Mouse (Mus musculus): ENCODE results near the gene Megf11.

Megf11 gene

DNA sequence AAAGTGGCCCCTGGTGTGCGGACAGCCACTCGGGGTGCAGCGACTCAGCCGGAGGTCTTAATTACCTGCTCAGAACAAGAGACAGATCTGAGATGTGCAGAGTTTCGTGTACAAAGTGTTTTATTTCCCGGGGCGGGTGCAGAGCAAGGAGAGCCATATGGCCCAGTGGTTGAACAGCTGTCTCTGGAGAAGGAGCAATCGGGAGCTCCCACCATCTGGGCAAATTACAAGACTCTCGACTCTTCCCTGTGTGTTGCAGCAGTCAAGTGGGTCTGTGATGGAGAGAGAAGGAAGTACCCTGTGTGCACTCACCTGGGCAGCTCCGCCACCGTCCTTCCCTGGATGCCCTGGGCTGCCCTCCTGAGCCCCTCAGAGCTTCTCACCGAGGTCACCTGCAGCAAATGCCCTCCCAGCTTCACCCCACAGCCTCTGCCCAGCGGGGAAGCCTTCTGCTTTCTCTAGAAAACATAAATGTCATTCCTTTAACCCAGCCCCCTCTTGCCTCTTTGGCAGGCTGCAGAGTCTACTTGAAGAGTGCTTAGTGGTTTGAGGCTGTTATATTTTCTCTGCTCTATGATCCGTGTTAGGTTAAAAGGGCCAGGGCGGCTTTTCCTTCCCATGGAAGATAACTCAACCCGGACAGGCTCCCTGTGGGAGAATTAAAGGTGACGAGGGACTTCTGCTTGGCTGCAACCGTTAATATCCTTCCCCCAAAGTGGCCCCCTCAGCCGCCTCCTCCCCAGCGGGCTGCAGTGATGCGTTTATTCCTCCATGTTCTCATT, 138.0 kb downstream of the Megf11 start:
- DNase-seq: no peak

DNA sequence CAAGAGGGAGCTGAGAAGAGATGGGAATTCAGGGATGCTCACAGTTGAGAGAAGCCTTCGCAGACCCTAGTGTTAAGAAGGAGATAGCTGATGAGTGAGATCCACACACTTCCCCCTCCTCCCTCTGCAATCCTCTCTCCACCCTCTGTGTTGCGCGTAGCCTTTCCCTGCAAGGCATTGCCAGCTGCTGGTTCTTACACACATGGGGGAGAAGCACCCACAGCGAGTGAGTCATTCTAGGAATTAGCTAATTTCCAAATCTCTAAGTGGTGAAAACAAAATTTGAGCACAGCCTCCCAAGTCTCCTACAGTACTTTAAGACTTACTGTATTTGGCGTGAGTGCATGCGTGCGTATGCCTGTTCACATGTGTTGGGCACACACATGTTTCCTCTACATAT, 142.6 kb downstream of the Megf11 start:
- no peak for DNase-seq

DNA sequence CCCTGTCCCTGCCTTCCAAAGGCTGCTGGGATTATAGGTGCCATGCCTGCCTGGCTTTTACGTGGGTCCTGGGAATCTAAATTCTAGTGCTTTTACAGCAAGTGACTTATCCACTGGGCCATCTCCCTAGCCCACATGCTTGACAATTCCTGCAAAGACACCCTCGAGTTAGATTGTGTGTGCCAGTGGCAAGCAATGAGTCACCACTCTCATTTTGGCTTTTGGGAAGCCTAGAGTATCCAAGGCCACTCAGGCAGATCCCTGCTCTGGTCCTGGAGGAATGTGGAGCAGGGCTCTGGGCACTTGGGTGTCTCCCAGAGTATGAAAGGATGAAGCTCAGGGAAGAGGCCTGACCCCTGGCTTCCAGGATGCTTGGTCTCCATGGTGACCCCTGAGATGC, 143.2 kb downstream of the Megf11 start:
- no peak for DNase-seq

DNA sequence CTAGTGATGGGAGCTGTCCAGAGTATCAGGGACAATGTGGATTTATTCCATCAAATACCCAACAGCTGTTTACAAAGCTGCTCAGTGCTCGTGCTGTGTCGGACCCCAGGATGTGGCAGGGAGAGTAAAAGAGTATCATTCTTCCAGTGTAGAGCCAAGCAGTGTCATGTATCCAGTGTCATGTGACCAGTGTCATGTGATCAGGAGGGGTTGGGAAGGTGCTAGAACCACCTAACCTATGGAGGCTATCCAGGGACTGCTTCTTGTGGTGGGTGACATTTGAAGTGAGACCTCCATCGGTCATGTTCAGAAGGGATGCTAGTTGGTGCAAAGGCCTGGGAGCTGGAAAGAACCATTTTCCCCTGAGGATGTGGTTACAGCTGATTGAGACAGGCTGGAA, 146.5 kb downstream of the Megf11 start:
- no peak for DNase-seq

DNA sequence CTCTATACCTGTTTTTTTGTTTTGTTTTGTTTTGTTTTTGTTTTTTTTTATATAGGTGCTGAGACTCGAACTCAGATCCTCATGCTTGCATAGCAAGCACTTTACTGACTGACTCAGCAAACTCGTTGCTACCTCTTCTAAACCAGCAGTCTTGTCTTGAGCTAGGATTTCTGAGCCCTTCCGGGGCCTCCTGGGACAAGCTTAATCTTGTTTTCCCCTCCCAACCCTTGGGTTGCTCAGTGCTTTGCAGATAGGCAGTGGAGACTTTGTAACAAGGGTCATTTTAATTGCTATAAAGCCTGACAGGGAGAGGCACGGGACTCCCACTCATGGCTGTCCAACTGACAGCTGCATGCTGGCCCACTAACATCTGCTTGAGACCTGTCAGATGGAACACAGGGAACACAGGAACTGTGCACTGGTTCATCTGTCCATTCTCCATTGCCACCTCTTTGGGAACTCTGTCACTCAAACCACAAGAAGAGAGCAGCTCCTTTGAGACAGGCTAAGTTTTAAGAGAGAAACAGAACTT, 147.4 kb downstream of the Megf11 start:
- DNase-seq: no peak

DNA sequence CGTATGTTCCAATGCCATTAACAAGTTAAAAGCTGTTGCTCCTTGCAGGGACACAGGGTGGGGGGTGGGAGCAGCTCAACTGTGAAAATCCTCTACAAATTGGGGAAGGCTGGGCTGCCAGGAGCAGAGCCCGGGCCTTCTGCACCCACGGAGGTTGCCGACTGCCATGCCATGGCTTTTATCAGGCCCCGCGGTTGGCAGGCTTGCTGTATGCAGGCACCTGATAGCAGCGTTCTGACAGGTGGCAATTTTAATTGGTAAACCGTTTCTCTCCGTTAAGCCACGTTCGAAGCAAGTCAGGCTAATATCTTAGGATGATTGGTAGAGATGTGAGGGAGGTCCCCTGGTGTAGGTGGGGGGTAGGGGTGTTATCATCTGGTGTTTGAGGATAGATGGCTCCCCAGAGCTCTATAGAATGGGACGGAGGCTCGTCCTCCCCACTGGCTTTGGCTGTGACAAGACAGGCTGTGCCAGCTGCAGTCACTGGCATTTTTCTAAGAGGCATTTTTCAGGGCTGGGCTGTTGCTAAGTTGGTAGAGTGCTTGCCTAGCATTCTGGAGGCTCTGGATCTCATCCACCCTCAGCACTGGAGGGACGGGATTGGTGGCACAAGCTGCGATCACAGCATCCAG, 148.2 kb downstream of the Megf11 start:
- no peak for DNase-seq

DNA sequence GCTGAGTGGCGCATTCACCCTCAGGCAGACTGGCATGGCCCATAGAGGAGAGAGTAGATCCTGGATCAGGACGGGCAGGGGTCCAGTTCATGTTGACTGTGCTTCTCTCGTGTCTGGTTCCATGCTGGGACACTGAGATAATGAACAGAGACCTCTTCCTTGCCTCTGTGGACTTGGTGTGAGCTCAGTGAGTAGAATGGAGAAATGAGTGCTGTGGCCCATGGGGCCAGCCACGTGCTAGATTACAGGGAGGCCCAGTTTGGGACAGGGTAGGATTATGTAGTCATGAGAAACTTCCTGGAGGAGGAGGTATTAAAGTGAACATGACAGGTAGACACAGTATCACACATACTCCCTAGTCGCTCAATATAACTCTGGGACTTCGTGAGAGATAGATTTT, 148.9 kb downstream of the Megf11 start:
- DNase-seq: no peak

DNA sequence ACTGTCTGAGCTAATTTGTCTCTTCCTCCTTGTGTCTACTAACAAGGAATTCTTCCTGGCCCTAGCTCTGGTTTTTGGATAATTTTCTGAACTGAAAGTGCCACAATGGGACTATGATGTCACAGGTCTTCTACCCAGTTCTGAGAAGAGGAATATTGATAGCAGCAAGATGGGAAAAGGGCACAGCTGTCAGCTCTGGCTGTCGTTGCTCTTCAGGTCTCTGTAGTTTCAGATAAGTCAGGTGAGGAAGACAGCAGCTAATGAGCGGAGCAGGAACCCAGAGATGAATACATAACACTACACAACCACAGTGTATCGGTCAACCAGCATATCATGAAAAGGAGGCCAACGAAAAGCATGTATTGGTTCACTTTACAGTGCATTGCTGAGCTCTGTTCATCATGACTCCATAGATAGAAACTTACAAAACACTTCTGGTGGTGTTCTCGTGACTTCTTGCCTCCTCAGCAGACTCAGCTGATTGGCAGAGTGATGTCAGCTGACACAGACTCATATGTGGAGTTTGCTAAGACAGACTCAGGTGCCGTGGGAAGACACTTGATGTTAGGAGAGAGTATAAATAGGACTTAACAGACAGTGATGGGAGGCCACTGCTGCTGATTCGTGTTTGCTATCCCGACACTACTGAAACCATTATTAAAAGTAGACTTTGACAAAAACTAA, 149.6 kb downstream of the Megf11 start:
- DNase-seq: no peak

DNA sequence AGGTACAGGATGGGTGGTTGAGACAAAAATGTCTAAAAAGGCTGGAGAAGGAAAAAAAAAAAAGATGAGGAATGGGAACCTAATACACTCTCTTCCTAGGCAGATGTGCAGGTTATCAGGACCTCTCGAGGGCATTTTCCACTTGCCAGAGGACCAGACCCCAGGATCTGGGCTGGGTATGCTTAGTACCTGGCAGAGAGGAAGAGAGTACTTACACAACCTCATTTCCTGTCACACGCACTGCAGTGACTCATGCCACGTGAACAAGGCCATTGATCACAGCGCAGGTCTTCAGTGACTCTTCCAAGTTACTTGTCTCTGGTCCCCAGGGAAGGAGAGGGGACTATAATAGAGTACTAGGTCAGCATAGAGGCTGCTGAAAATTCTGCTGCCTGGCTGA, 152.4 kb downstream of the Megf11 start:
- DNase-seq: no peak

DNA sequence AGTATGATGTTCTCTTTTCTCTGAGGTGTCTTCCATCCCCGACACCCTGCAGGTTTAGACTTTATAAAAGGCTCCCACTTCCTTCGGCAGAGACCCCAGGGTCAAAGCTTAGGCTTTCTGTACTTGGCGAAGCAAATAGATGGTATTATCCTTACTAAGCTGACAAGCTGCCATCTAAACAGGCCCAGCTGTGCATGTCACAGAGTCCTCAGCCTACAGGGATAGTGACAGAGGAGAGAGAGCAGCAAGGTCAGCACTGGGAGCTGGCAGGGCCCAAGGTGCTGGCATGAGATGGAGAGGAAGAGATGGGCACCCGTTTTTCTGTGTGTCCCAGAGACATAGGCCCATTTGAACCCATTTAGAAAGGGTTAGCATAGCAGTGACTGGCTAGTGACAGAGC, 156.8 kb downstream of the Megf11 start:
- DNase-seq: no peak

DNA sequence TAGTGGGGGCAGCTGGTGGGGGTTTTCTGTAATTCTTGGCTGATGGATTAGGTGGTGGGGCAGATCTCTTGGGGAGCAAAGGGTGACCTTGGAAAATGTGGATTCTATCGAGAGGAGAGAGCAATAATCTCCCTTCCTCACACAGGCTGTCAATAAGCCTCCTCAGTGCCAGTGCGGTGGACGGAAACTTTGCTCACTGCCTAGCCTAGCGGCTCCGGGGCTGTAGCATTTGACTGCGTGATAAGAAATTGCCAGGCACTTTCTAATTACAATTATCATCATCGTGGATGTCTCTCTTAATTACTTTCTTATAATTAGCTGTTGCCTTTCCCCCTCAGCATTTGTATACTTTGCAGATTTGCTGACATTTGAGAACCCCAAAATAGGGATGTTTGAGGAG, 157.7 kb downstream of the Megf11 start:
- DNase-seq: no peak

DNA sequence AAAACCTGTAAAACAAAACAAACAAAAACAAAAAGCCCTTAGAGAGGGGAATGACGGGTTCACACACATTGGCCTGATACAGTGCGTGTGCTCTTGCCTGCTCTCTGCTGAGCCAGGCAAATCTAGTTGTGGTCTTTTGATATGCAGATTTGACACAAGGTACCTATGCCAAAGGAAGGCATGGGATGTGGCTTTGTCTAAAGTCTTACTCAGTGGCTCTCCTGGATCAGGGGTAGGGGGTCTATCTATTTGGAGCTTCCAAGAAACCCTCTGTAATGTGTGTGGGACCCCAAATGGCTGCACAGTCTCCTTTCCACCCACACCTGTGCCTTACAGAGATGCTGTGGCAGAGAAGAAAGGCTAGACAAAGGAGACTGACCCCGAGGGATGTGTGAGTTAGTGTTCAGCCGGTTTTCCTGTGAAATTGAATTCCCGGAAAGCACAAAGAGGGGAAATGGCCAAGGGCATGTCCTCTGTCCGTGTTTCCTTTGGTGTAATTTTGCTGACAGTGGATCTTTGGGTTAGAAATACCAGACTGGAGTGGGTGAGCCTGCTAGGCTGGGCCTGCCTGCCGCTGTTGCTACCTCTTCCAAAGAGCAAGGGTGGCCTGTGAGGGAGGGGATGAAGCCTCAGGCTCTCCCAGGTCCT, 161.0 kb downstream of the Megf11 start:
- DNase-seq: peak; percentile 3 to 7

DNA sequence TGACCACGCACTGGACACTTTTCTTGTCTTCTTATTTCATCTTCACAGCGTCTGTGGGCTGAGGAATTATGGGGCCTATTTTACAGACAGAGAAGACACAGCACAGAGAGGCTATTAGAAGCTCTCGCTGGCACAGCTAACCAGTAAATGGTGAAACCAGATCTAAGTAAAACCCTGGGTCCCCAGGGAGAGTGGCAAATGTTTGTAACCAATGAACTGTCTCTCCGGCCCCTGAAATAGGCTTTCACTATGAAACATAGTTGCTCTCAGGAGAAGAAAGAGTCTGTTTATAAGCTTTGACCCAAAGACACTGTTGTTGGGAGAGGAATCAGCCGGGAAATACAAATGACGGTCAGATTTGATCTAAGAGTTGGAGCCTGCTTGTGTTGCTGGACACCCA, 162.9 kb downstream of the Megf11 start:
- DNase-seq: no peak

DNA sequence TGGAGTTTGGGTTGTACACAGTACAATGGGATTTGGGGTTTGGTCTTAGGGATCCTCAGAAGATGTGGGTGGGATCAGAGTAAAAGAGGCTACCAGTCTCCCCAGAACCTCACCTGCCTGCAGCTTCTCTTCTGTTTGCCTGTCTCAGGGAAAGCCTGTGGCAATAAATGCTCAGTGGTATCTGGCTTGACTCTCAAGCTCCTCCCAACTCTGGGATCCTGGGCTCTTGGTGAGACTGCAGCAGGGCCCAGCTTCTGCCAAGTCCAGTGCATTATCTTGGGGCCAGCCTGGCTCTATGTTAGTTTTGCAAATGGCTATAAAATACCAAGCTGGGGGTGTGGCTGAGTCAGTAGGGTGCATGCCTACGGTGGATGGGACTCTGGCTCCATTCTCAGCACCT, 165.9 kb downstream of the Megf11 start:
- DNase-seq: no peak

DNA sequence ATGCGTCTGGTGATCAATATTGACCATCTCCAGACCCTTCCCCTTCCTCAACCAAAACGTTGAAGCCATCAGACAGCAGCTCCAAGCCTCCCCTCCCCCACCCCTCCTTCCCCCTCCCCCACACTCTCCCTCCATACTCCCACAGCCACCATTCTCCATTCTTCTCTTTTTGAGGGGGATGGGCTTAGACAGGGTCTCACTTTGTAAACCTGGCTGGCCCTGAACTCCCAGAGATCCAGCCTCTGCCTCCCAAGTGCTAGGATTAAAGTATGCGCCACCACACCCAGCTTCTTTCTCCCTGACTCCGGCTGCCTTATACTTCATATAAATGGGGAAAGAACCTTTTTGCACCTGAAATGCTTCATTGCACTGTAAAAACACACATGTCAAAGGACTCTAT, 166.6 kb downstream of the Megf11 start:
- DNase-seq: no peak

DNA sequence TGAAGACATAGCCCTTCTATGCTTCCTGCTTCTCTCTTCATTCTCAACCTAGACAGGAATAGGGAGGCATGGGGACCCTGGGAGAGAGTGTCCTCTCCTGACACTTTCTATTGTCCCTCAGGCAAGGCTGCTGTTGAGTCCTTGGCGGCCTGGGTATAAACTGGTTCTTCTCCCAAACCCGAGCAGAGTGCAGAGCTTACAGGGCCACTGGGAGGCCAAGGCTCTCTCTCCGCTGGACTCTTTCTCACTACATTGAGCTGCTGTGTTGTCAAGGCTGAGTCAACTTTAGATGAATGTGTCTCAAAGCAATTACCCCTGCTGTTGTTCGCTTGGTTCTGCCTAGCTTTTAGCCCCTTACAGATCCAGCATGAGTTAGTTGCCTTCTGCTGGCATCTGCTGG, 168.0 kb downstream of the Megf11 start:
- no peak for DNase-seq

DNA sequence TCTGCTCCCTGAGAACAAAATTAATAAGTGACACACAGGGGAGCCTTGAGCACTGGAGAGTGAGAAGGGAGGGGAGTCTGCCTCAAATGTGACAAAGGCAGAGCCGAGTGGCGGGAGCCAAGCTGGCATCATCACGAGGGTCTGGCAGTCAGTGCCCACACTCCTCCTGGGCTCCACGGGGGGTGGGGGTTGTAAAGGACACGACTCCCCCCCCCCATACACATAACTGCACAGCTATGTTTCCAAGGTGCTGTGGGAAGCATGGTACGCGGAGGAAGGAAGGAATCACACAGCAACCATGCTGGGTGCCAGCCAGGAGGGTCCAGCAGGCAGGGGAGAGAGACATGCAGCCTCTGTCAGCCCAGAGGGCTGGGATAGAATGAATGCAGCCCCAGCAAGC, 170.2 kb downstream of the Megf11 start:
- no peak for DNase-seq

DNA sequence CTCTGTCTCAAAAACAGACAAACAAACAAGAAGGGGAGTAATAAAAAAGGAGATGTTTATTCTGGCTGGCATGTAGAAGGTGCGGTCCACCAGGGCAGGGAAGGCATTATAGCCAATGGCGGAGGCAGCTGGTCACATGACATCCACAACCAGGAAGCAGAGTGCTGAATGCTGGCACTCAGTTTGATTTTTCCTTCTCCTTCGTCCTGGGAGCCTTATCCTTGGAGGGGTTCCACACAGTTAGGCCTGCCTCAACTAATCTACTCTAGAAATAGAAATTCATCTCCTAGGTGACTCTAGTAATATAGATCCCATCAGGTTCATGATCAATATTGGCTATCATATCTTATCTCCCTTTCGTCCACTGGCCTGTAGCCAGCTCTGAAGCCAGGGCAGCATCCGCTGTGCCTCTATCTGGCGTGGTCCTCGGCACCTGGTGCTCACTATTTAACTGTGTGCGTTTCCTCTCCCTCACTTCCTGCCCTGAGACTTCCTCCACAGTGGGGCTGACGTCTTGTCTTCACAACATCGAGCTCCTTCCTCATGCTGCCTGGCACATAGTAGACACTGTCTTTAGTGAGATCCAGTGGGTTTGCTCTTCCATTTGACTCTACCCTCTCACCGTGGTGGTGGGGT, 171.8 kb downstream of the Megf11 start:
- DNase-seq: no peak

DNA sequence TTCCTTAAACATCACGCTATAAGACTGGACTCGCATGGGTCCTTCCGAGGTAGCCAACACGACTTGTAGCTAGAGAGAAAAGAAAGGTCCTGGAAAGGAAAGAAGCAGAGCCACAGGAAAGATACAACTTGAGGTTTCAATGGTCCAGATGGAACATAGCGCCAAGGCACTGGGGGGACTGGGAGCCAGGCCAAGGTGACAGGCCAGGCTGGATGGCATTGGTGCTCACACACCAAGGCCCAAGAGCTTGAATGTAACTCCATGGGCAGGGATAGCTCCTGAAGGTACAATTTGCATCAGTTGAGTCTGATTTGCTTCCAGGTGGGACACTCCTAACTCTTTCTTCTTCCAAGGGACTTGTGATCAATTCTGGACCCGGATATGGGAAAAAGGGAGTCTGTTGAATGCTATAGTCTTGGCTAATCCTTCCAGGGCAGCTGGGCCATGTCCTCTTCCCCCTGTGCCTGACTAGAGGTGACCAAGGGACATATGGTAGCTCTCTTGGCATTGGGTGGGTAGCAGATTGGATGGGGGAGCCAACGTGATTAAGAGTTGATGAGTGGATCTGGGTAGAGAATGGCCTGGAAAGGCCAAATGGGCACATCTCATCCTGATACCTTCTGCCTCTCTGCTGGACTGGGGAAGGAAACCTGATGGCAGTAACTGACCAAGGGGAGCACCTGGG, 172.6 kb downstream of the Megf11 start:
- DNase-seq: no peak

DNA sequence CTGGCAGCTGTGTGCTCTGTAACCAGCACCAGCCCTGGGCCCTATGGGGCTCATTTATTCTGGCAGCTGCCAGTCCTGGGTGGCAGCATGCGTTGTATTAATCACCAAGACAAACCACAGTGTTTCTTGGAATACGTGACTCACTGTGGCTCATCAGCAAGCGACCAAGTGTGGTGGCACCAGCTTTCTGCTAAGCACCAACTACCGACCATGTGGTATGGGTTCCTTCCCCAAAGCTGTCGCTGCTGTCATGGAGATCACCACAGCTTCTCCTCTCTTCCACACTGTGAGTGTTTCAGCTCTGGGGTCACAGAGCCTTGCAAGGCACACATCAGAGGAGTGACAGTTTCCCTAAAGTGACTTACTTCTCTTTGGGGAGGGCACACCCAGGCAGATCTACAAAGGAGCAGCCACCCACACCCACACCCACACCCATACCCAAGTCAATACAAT, 178.9 kb downstream of the Megf11 start:
- DNase-seq: no peak

DNA sequence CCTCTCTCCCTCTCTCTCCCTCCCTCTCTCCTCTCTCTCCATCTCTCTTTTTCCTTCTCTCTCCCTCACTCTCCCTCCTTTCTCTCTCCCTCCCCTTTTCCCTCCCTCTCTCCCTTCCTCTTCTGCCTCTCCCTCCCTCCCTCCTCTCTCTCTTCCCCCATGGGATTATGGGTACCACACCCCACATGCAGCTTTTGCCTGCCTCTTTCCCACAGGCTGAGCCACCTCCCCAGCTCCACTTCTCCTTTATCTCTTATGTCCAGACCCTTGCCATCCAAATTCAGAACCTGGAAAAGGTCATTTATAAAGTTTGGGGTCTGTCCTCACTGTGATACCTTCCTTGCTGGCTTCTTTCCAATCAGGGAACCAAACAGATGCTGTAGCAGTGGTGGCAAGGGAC, 180.5 kb downstream of the Megf11 start:
- no peak for DNase-seq

DNA sequence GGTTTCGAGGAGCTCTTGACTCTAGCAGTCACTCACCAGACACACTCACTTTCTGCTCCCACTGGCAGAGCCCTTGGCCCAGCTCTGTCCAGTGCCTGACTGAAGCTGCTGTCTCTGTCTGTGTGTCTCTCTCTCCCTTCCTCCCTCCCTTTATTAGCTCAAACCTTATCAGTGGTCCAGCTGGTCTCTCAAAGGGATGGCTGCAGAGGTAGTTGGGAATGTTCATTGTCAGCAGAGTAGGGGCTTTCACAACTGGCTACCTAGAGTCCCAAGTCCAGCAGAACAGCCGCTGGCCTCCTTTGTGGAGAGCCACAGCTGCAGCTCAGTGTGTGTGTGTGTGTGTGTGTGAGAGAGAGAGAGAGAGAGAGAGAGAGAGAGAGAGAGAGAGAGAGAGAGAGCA, 180.9 kb downstream of the Megf11 start:
- DNase-seq: no peak
